Mouse (Mus musculus) midbrain, embryonic 14.5 days (tissue): ENCODE measurements at regions not wholly inside any gene's neighbourhood (a gene's known extent, or its start where the extent isn't known, plus 50 kb on each side); places are given as distances from the start of the nearest gene placed in this dataset.

Source experiments
- ATAC-seq: fragments of 200-750 bp; cut with Nextera tagmentation; 2 replicates; pipeline ENCODE4 v1.8.0; 2017; ENCODE audit warnings: moderate number of reproducible peaks, moderate library complexity; ENCODE audit not compliant: low FRiP score, low TSS enrichment
- DNase-seq: peaks from one replicate; pipeline ENCODE4 v3.0.0-alpha.2; 2015
- H3K27ac ChIP-seq: fragments of 300-500 bp; sonication (generic); replicated peaks from 2 replicates; pipeline ENCODE4 v1.5.1; 2014; ENCODE audit warnings: mild to moderate bottlenecking, low read depth, low read length, moderate library complexity
- H3K27me3 ChIP-seq: fragments of 300-500 bp; sonication (generic); 2 replicates; pipeline ENCODE4 v1.6.1; 2014; ENCODE audit warnings: low read length, control low read depth, mixed read lengths; ENCODE audit not compliant: control insufficient read depth, insufficient read depth
- H3K36me3 ChIP-seq: fragments of 300-500 bp; sonication (generic); 2 replicates; pipeline ENCODE4 v1.6.1; 2014; ENCODE audit warnings: low read length, control low read depth; ENCODE audit not compliant: control insufficient read depth, insufficient read depth
- H3K4me1 ChIP-seq: fragments of 300-500 bp; sonication (generic); 2 replicates; pipeline ENCODE4 v1.6.1; 2014; ENCODE audit warnings: mild to moderate bottlenecking, antibody characterized with exemption, low read length, control low read depth; ENCODE audit not compliant: control insufficient read depth, insufficient read depth
- H3K4me2 ChIP-seq: fragments of 300-500 bp; sonication (generic); 2 replicates; pipeline ENCODE4 v1.6.1; 2014; ENCODE audit warnings: mild to moderate bottlenecking, low read length, moderate library complexity
- H3K4me3 ChIP-seq: fragments of 300-500 bp; sonication (generic); replicated peaks from 2 replicates; pipeline ENCODE4 v1.5.1; 2014; ENCODE audit warnings: low read depth, low read length
- H3K9ac ChIP-seq: fragments of 300-500 bp; sonication (generic); replicated peaks from 2 replicates; pipeline ENCODE4 v1.6.1; 2014; ENCODE audit warnings: mild to moderate bottlenecking, low read length, moderate library complexity
- H3K9me3 ChIP-seq: fragments of 300-500 bp; sonication (generic); 2 replicates; pipeline ENCODE4 v1.6.1; 2016; ENCODE audit warnings: low read length, control low read depth, mixed read lengths; ENCODE audit not compliant: control insufficient read depth
- WGBS: fragments of 180-500 bp; shearing (Covaris S2); extraction: QIAGEN DNeasy Blood & Tissue Kit; methylation state at CpG from one replicate; pipeline ENCODE4 v1.1.7; 2014; 5-methylcytosine and 5-hydroxymethylcytosine counted together

DNA sequence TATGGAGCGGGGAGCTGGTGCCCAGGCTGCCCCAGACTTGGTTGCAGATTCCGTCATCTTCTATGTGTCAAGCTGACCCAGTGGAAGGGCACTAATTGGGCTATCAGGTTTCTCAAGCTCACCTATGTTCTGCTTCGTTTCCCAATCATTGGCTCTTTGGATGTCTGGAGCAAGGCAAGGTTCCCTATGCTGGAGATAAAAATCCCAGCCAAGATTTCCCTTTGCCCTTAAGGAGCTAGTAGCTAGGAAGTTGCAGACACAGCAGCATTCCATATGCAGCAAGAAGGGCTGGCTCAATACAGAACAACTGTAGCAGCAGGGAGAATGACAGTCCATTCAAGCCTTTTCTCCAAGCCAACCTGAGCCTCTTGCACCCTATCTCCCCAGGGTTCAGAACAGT lies 159.2 kb upstream of the Zfp706 start:
- no peaks in the 10 kb centered on the region for H3K9me3 ChIP-seq
- no peak overlapping the region for H3K9ac ChIP-seq
- no peaks in the 10 kb centered on the region for H3K4me1 ChIP-seq
- 88% methylated on average over 3 of the region's 3 CpGs for WGBS
- H3K27ac ChIP-seq = no peak overlapping the region
- H3K27me3 ChIP-seq = no peaks in the 10 kb centered on the region
- H3K36me3 ChIP-seq = no peaks in the 10 kb centered on the region
- H3K4me2 ChIP-seq = no peak overlapping the region
- H3K4me3 ChIP-seq = no peak overlapping the region
- DNase-seq (no peak), ATAC-seq (no peak)

DNA sequence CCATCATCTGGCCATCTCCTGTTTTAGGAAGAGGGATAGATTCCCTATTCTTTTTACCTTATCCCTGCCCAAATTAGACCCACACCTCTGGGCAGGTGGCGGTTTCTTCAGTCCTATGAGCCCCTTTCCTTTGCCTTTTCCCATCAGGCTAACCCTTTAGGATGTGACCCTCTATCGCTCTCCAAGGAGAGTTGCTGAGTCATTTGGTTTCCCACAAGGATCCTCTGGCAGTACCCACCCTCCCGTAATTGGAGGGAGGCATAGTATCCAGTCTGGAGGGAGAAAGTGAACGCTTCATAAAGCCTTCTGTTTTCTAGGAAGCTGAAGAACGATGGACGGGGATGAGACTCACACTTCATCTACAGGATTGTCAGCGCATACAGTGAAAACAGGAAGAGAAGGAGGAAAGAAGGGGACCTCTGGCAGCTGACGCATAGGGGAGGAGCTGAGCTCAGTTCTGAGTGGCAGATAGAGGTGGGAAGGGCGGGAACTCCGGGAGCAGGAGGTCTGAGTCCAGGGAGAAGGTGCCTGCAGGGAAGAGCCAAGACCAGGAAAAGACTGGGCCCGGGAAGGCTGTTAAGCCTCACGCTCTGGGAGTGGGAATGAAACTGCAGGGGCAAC lies 158.4 kb upstream of the Zfp706 start:
- H3K4me2 ChIP-seq = no peak overlapping the region

DNA sequence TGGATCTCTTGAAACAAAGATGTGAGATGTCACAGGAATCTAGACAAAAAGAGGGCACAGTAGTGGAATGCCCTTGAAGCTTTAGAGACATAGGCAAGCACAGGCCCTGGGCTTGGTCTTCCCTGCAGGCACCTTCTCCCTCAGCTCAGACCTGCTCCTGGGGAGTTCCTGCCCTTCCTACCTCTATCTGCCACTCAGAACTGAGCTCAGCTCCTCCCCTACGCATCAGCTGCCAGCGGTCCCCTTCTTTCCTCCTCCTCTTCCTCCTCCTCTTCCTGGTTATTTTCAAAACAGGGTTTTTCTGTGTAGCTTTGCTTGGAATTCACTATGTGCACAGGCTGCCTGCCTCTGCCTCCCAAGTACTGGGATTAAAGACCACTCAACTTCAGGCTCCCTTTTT lies 157.6 kb upstream of the Zfp706 start:
- no peak overlapping the region for H3K9ac ChIP-seq
- no peak overlapping the region for H3K4me2 ChIP-seq
- no peaks in the 10 kb centered on the region for H3K27me3 ChIP-seq
- H3K4me3 ChIP-seq = no peak overlapping the region
- no peak overlapping the region for H3K27ac ChIP-seq
- no peaks in the 10 kb centered on the region for H3K9me3 ChIP-seq
- H3K36me3 ChIP-seq = no peaks in the 10 kb centered on the region
- no peaks in the 10 kb centered on the region for H3K4me1 ChIP-seq
- 56% methylated on average over 2 of the region's 2 CpGs for WGBS
- no peak for DNase-seq
- no peak for ATAC-seq

More for the DNA sequence above, 158.4 kb upstream of the Zfp706 start:
- whole genome bisulfite sequencing = 30% methylated on average over 12 of the region's 12 CpGs
- no peak overlapping the region for H3K4me3 ChIP-seq
- ATAC-seq (no peak), DNase-seq (no peak)
- H3K4me1 ChIP-seq = no peaks in the 10 kb centered on the region
- H3K9ac ChIP-seq = no peak overlapping the region
- H3K36me3 ChIP-seq = no peaks in the 10 kb centered on the region
- no peaks in the 10 kb centered on the region for H3K9me3 ChIP-seq
- no peaks in the 10 kb centered on the region for H3K27me3 ChIP-seq
- H3K27ac ChIP-seq = no peak overlapping the region

DNA sequence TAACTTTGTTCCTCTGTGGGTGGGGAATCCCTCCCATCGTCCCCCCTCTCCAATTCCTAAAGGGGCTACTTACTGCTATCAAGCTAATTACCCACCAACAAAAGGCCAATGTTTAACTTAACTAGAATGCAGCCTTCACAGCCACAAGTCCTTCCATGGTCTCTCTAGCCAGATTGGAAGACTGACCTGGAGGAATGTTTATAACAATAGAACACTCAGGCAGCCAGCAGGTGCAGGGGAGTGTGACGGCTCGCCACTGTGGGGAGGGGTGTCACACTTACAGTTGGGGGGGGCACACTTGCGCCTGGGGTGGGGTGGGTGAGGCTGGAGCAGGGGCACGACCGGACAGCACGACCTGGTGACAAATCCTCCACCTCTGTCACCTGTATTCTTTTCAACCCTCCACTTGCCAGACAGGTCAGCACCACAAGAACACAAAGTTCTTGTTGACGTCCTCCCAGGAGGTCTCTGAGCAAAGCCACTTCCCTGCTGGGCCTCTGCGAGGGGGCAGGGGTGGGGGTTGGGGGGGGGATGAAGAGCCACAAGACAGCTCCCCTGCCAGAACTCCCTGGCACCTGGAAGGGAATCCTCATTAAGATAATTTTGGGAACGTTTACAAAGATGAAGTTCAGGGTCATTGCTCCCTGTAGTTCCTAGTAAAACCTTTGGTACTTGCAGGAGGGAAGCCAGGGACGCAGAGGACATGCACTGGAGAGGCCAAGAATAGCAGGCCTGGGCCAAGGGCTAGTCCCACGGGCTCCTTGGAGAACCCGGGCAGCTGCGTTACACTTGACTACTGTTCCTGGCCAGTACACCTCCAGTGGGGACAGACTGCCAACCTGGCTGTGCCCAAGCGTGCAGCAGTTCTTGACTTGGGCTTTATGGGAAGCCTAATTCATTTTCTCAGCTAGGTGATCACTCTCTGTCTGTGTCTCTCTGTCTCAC lies 156.9 kb upstream of the Zfp706 start:
- no peak overlapping the region for H3K27ac ChIP-seq
- WGBS = 26% methylated on average over 15 of the region's 15 CpGs
- no peaks in the 10 kb centered on the region for H3K27me3 ChIP-seq
- no peaks in the 10 kb centered on the region for H3K9me3 ChIP-seq
- H3K36me3 ChIP-seq = no peaks in the 10 kb centered on the region
- DNase-seq (no peak), ATAC-seq (no peak)
- no peak overlapping the region for H3K4me3 ChIP-seq
- no peak overlapping the region for H3K9ac ChIP-seq
- no peaks in the 10 kb centered on the region for H3K4me1 ChIP-seq
- no peak overlapping the region for H3K4me2 ChIP-seq

DNA sequence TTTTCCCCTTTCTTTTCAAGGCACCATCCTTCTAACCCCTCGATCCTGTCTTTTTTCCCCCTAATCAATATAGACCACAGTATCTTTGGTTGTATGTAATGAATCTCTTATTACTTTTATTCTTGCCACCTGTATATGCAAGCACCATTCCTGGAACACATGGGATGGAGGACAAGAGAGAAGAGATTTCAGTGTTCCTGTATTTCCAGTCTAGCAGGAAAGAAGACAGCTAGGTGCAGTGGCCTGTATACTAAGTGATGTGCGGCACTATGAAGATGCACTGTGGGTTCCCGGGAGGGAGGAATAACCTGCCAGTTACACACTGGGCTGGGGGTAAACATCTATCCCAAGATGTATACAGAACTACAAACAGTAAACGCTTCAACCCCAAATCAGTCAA lies 152.4 kb upstream of the Zfp706 start:
- no peak for ATAC-seq
- Histone ChIP-seq H3K4me2 (no peak overlapping the region), H3K36me3 (no peaks in the 10 kb centered on the region), H3K4me3 (no peak overlapping the region), H3K27me3 (no peaks in the 10 kb centered on the region), H3K4me1 (no peaks in the 10 kb centered on the region), H3K27ac (no peak overlapping the region), H3K9ac (no peak overlapping the region), H3K9me3 (no peaks in the 10 kb centered on the region)
- WGBS = 82% methylated on average over 4 of the region's 4 CpGs
- no peak for DNase-seq

DNA sequence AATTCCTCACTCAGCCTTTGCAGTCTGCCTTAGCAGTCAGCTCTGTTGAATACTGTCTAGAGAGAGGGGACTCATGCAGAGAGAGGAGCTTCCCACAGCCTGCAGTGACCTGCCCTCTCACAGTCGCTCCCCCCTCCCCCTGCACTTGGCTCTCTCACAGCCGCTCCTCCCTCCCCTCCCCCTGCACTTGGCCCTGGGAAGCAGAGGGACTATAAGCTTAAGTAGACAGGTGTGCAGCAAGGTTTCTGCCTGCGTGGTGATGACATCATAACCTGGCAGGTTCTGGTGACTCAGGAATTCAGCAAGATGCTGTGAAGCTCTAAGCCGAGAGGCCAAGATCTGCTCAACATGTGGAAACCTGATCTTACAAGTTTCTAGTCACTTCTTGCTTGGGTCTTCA lies 151.8 kb upstream of the Zfp706 start:
- DNase-seq = peak; percentile 27
- WGBS = 10% methylated on average over 4 of the region's 4 CpGs
- Histone ChIP-seq H3K27ac (no peak overlapping the region), H3K4me2 (no peak overlapping the region), H3K4me3 (no peak overlapping the region), H3K9ac (no peak overlapping the region), H3K4me1 (no peaks in the 10 kb centered on the region), H3K36me3 (no peaks in the 10 kb centered on the region), H3K27me3 (no peaks in the 10 kb centered on the region), H3K9me3 (no peaks in the 10 kb centered on the region)
- ATAC-seq = no peak

DNA sequence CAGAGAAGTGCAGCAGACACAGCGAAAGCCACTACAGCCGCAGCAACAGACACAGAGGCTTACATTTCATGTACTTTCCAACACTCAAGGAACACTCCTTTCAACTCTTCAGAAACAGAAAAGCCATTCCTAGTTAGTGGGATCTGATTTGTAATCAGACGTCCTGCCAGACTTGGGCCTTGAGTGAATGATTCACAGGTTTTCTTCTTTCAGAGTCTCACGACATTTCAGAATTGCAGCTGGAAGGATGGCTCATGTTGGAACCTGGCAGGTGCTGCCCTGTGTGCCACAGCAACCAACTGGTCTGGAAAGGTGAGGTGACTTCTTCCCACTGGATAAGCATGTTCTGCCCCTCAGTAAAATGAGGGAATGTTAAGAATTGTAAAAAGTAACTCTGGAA lies 149.8 kb upstream of the Zfp706 start:
- H3K4me2 ChIP-seq = no peak overlapping the region
- H3K9me3 ChIP-seq = no peaks in the 10 kb centered on the region
- 77% methylated on average over 4 of the region's 4 CpGs for WGBS
- no peak overlapping the region for H3K4me3 ChIP-seq
- no peak for DNase-seq
- no peaks in the 10 kb centered on the region for H3K27me3 ChIP-seq
- no peak overlapping the region for H3K27ac ChIP-seq
- no peaks in the 10 kb centered on the region for H3K4me1 ChIP-seq
- ATAC-seq = no peak
- no peak overlapping the region for H3K9ac ChIP-seq
- no peaks in the 10 kb centered on the region for H3K36me3 ChIP-seq

DNA sequence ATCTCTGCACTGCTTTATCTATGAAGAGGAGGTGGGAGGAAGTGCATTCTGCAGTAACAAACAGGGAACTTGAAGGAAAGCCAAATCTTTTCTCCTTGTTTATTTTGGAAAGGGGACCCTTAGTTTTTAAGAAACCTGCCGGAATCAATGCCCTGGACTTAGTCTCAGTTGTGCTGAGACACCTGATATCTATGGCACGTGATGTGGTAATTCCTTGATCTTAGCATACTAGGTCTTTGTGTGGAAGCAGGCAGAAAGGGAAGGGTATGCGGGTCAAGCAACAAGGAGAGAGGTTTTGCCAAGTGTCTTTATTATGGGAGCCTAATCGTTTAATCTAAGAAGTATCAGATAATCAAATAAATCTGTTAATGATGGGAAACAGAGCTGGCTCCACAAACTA lies 147.4 kb upstream of the Zfp706 start:
- H3K9ac ChIP-seq = no peak overlapping the region
- H3K9me3 ChIP-seq = no peaks in the 10 kb centered on the region
- H3K27ac ChIP-seq = no peak overlapping the region
- H3K4me2 ChIP-seq = no peak overlapping the region
- 93% methylated on average over 4 of the region's 4 CpGs for WGBS
- H3K4me1 ChIP-seq = no peaks in the 10 kb centered on the region
- DNase-seq (no peak), ATAC-seq (no peak)
- no peaks in the 10 kb centered on the region for H3K27me3 ChIP-seq
- no peaks in the 10 kb centered on the region for H3K36me3 ChIP-seq
- H3K4me3 ChIP-seq = no peak overlapping the region

DNA sequence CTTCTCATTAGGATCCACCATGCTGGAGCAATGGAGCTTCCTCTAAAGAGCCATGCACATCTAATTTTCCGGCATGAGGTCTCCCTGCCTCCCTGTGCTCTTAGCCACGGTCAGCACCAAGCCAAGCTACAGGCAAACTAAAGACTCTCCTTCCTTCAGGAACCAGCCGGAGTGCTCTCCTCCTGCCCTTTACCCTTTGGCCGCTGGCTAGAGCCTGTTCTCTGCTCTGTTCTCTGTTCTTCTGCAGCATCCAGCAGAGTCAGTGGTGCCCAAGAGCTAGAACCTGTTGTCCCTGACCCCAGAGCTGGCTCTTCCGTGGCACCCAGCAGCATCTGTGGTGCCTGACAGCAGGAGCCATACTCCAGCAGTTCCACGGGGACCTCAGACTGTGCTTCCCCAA lies 145.6 kb upstream of the Zfp706 start:
- Histone ChIP-seq H3K4me1 (no peaks in the 10 kb centered on the region), H3K9ac (no peak overlapping the region), H3K27me3 (no peaks in the 10 kb centered on the region), H3K4me2 (no peak overlapping the region), H3K36me3 (no peaks in the 10 kb centered on the region), H3K27ac (no peak overlapping the region), H3K9me3 (no peaks in the 10 kb centered on the region), H3K4me3 (no peak overlapping the region)
- WGBS = 89% methylated on average over 6 of the region's 6 CpGs
- ATAC-seq (no peak), DNase-seq (no peak)
